Mouse (Mus musculus) neural tube, embryonic 12.5 days (tissue): ENCODE measurements at regions not wholly inside any gene's neighbourhood (a gene's known extent, or its start where the extent isn't known, plus 50 kb on each side); places are given as distances from the start of the nearest gene placed in this dataset.

Source experiments
- ATAC-seq: fragments of 200-750 bp; cut with Nextera tagmentation; 2 replicates; pipeline ENCODE4 v1.8.0; 2017; ENCODE audit warnings: low read depth, mild to moderate bottlenecking, moderate TSS enrichment, moderate library complexity; ENCODE audit not compliant: low FRiP score
- H3K27ac ChIP-seq: fragments of 300-500 bp; sonication (generic); 2 replicates; pipeline ENCODE4 v1.5.1; 2016
- H3K27me3 ChIP-seq: fragments of 300-500 bp; sonication (generic); replicated peaks from 2 replicates; pipeline ENCODE4 v1.6.1; 2016; ENCODE audit warnings: mild to moderate bottlenecking
- H3K36me3 ChIP-seq: fragments of 300-500 bp; sonication (generic); 2 replicates; pipeline ENCODE4 v1.6.1; 2016; ENCODE audit warnings: mild to moderate bottlenecking
- H3K4me1 ChIP-seq: fragments of 300-500 bp; sonication (generic); 2 replicates; pipeline ENCODE4 v1.6.1; 2016
- H3K4me2 ChIP-seq: fragments of 300-500 bp; sonication (generic); replicated peaks from 2 replicates; pipeline ENCODE4 v1.6.1; 2016; ENCODE audit warnings: mild to moderate bottlenecking
- H3K4me3 ChIP-seq: fragments of 300-500 bp; sonication (generic); 2 replicates; pipeline ENCODE4 v1.5.1; 2016
- H3K9ac ChIP-seq: fragments of 300-500 bp; sonication (generic); 2 replicates; pipeline ENCODE4 v1.6.1; 2016; ENCODE audit warnings: mild to moderate bottlenecking
- H3K9me3 ChIP-seq: fragments of 300-500 bp; sonication (generic); 2 replicates; pipeline ENCODE4 v1.6.1; 2016; ENCODE audit warnings: mild to moderate bottlenecking
- WGBS: fragments of 180-500 bp; shearing (Covaris S2); methylation state at CpG from one replicate; pipeline ENCODE4 v1.1.7; 2016; 5-methylcytosine and 5-hydroxymethylcytosine counted together

- Histone ChIP-seq H3K4me2 (no peak overlapping the region), H3K36me3 (no peaks in the 10 kb centered on the region), H3K27me3 (no peaks in the 10 kb centered on the region; the same call in 1 of the 2 replicates), H3K4me1 (0 out of 2 replicates have a peak, but pooled peaks cover 4% of the 10 kb centered on the region), H3K9me3 (no peaks in the 10 kb centered on the region), H3K9ac (no peak overlapping the region), H3K4me3 (no peak overlapping the region), H3K27ac (no peak overlapping the region)
- WGBS, result 68% methylated on average over 6 of the region's 6 CpGs
- ATAC-seq, result no peak
Measured at GRCm38 (mm10) chr8:26690178-26690735, 286.9 kb upstream of the Zfp703 start.

GRCm38 (mm10) chr8:26697579-26698084 is 279.5 kb upstream of the Zfp703 start:
- Histone ChIP-seq H3K4me2 (no peak overlapping the region), H3K4me1 (no peaks in the 10 kb centered on the region), H3K9ac (no peak overlapping the region), H3K27ac (no peak overlapping the region), H3K27me3 (0 out of 2 replicates have a peak, but pooled peaks cover 3% of the 10 kb centered on the region), H3K4me3 (no peak overlapping the region), H3K36me3 (no peaks in the 10 kb centered on the region), H3K9me3 (no peaks in the 10 kb centered on the region)
- 88% methylated on average over 1 of the region's 4 CpGs for WGBS
- no peak for ATAC-seq

- Histone ChIP-seq H3K36me3 (no peaks in the 10 kb centered on the region), H3K9me3 (no peaks in the 10 kb centered on the region), H3K4me2 (no peak overlapping the region), H3K27me3 (peaks cover 3% of the 10 kb centered on the region; the same call in 1 of the 2 replicates), H3K4me1 (no peaks in the 10 kb centered on the region), H3K9ac (no peak overlapping the region), H3K27ac (no peak overlapping the region), H3K4me3 (no peak overlapping the region)
- ATAC-seq, result no peak
- WGBS, result 69% methylated on average over 7 of the region's 7 CpGs
Measured at GRCm38 (mm10) chr8:26698580-26698979, 278.5 kb upstream of the Zfp703 start.

GRCm38 (mm10) chr8:26706048-26706767 is 270.9 kb upstream of the Zfp703 start:
- Histone ChIP-seq H3K9ac (no peak overlapping the region), H3K36me3 (no peaks in the 10 kb centered on the region), H3K4me3 (no peak overlapping the region), H3K27me3 (peaks cover 3% of the 10 kb centered on the region; the same call in 1 of the 2 replicates), H3K27ac (no peak overlapping the region), H3K4me1 (0 out of 2 replicates have a peak, but pooled peaks cover 5% of the 10 kb centered on the region), H3K9me3 (no peaks in the 10 kb centered on the region), H3K4me2 (no peak overlapping the region)
- WGBS, result 38% methylated on average over 9 of the region's 9 CpGs
- ATAC-seq, result peak; percentile 56; the same call in 1 of the 2 replicates

GRCm38 (mm10) chr8:26706768-26707156 is 270.4 kb upstream of the Zfp703 start:
- WGBS, result 90% methylated on average over 7 of the region's 7 CpGs
- H3K4me2 ChIP-seq, result no peak overlapping the region
- 0 out of 2 replicates have a peak, but pooled peaks cover 5% of the 10 kb centered on the region for H3K4me1 ChIP-seq
- no peak overlapping the region for H3K27ac ChIP-seq
- no peaks in the 10 kb centered on the region for H3K9me3 ChIP-seq
- no peak overlapping the region for H3K9ac ChIP-seq
- no peak for ATAC-seq
- no peaks in the 10 kb centered on the region for H3K36me3 ChIP-seq
- H3K27me3 ChIP-seq, result peaks cover 3% of the 10 kb centered on the region; the same call in 1 of the 2 replicates
- no peak overlapping the region for H3K4me3 ChIP-seq

- WGBS, result 97% methylated on average over 8 of the region's 8 CpGs
- ATAC-seq, result no peak
- Histone ChIP-seq H3K9me3 (no peaks in the 10 kb centered on the region), H3K4me1 (peaks cover 6% of the 10 kb centered on the region; the same call in 1 of the 2 replicates), H3K4me2 (no peak overlapping the region), H3K36me3 (no peaks in the 10 kb centered on the region), H3K27me3 (no peaks in the 10 kb centered on the region; the same call in 1 of the 2 replicates), H3K27ac (no peak overlapping the region), H3K4me3 (no peak overlapping the region), H3K9ac (no peak overlapping the region)
Measured at GRCm38 (mm10) chr8:26713836-26714235, 263.3 kb upstream of the Zfp703 start.

GRCm38 (mm10) chr8:26714714-26715113 is 262.4 kb upstream of the Zfp703 start:
- 91% methylated on average over 3 of the region's 3 CpGs for WGBS
- H3K4me2 ChIP-seq, result no peak overlapping the region
- H3K4me1 ChIP-seq, result peaks cover 6% of the 10 kb centered on the region; the same call in 1 of the 2 replicates
- no peak overlapping the region for H3K27ac ChIP-seq
- no peak for ATAC-seq
- no peaks in the 10 kb centered on the region; the same call in 1 of the 2 replicates for H3K27me3 ChIP-seq
- H3K4me3 ChIP-seq, result no peak overlapping the region
- H3K9ac ChIP-seq, result no peak overlapping the region
- no peaks in the 10 kb centered on the region for H3K9me3 ChIP-seq
- H3K36me3 ChIP-seq, result no peaks in the 10 kb centered on the region

- no peaks in the 10 kb centered on the region for H3K36me3 ChIP-seq
- no peak overlapping the region for H3K9ac ChIP-seq
- H3K4me3 ChIP-seq, result no peak overlapping the region
- peaks cover 6% of the 10 kb centered on the region; the same call in 1 of the 2 replicates for H3K4me1 ChIP-seq
- H3K9me3 ChIP-seq, result no peaks in the 10 kb centered on the region
- 34% methylated on average over 11 of the region's 11 CpGs for WGBS
- ATAC-seq, result peak; percentile 80
- H3K27ac ChIP-seq, result no peak overlapping the region
- H3K4me2 ChIP-seq, result no peak overlapping the region
- H3K27me3 ChIP-seq, result no peaks in the 10 kb centered on the region; the same call in 1 of the 2 replicates
Measured at GRCm38 (mm10) chr8:26718409-26719355, 258.4 kb upstream of the Zfp703 start.

GRCm38 (mm10) chr8:26722766-26723165 is 254.4 kb upstream of the Zfp703 start:
- Histone ChIP-seq H3K36me3 (no peaks in the 10 kb centered on the region), H3K27ac (no peak overlapping the region), H3K4me1 (peaks cover 6% of the 10 kb centered on the region; the same call in 1 of the 2 replicates), H3K9ac (no peak overlapping the region), H3K27me3 (no peaks in the 10 kb centered on the region), H3K9me3 (no peaks in the 10 kb centered on the region), H3K4me3 (no peak overlapping the region), H3K4me2 (no peak overlapping the region)
- 80% methylated on average over 3 of the region's 3 CpGs for WGBS
- no peak for ATAC-seq

GRCm38 (mm10) chr8:26724628-26725027 is 252.5 kb upstream of the Zfp703 start:
- H3K9me3 ChIP-seq, result no peaks in the 10 kb centered on the region
- no peaks in the 10 kb centered on the region for H3K27me3 ChIP-seq
- H3K4me2 ChIP-seq, result no peak overlapping the region
- no peaks in the 10 kb centered on the region for H3K4me1 ChIP-seq
- no peak overlapping the region for H3K4me3 ChIP-seq
- no peaks in the 10 kb centered on the region for H3K36me3 ChIP-seq
- 78% methylated on average over 5 of the region's 5 CpGs for WGBS
- no peak overlapping the region for H3K27ac ChIP-seq
- ATAC-seq, result no peak
- no peak overlapping the region for H3K9ac ChIP-seq

GRCm38 (mm10) chr8:26725521-26725920 is 251.6 kb upstream of the Zfp703 start:
- Histone ChIP-seq H3K4me3 (no peak overlapping the region), H3K4me1 (no peaks in the 10 kb centered on the region), H3K27me3 (no peaks in the 10 kb centered on the region), H3K4me2 (no peak overlapping the region), H3K36me3 (no peaks in the 10 kb centered on the region), H3K9me3 (no peaks in the 10 kb centered on the region), H3K9ac (no peak overlapping the region), H3K27ac (no peak overlapping the region)
- WGBS, result 71% methylated on average over 7 of the region's 7 CpGs
- ATAC-seq, result no peak

- WGBS, result 89% methylated on average over 5 of the region's 5 CpGs
- ATAC-seq, result no peak
- H3K9ac ChIP-seq, result no peak overlapping the region
Measured at GRCm38 (mm10) chr8:26729351-26729750, 247.8 kb upstream of the Zfp703 start.

More at GRCm38 (mm10) chr8:26729351-26729750, 247.8 kb upstream of the Zfp703 start:
- Histone ChIP-seq H3K4me3 (no peak overlapping the region), H3K9me3 (no peaks in the 10 kb centered on the region), H3K36me3 (no peaks in the 10 kb centered on the region), H3K4me1 (no peaks in the 10 kb centered on the region), H3K27ac (no peak overlapping the region), H3K4me2 (no peak overlapping the region), H3K27me3 (no peaks in the 10 kb centered on the region)
